Mouse (Mus musculus) ES-Bruce4 (cell line): ENCODE data around the gene Wdr46. TPM values are rescaled to one million over a fixed set of nuclear protein-coding genes. Genes with fewer than 3 reads are reported as not detected.

Source experiments
- H3K27ac ChIP-seq: 2 replicates; pipeline ENCODE4 v1.5.1; 2012; ENCODE audit warnings: low read length, inconsistent platforms; ENCODE audit not compliant: insufficient read depth
- H3K27me3 ChIP-seq: 2 replicates; pipeline ENCODE4 v1.6.1; 2012; ENCODE audit warnings: mild to moderate bottlenecking, low read length, inconsistent platforms; ENCODE audit not compliant: control insufficient read depth, poor library complexity, insufficient read depth, severe bottlenecking
- H3K36me3 ChIP-seq: 2 replicates; pipeline ENCODE4 v1.6.1; 2012; ENCODE audit warnings: inconsistent platforms, mild to moderate bottlenecking, low read length, moderate library complexity; ENCODE audit not compliant: control insufficient read depth, poor library complexity, insufficient read depth, severe bottlenecking
- H3K4me1 ChIP-seq: one replicate; pipeline ENCODE4 v1.8.1; 2011; ENCODE audit warnings: low read length; ENCODE audit not compliant: control insufficient read depth, insufficient read depth
- H3K4me3 ChIP-seq: 2 replicates; pipeline ENCODE4 v1.5.1; 2011; ENCODE audit warnings: low read depth, mild to moderate bottlenecking, low read length
- H3K9ac ChIP-seq: 2 replicates; pipeline ENCODE4 v1.6.1; 2012; ENCODE audit warnings: low read depth, mild to moderate bottlenecking, inconsistent platforms; ENCODE audit not compliant: poor library complexity, severe bottlenecking
- H3K9me3 ChIP-seq: replicated peaks from 2 replicates; pipeline ENCODE4 v1.6.1; 2012; ENCODE audit warnings: mild to moderate bottlenecking, low read length, inconsistent platforms; ENCODE audit not compliant: control insufficient read depth, poor library complexity, insufficient read depth, severe bottlenecking
- CTCF ChIP-seq: IDR thresholded peaks from one replicate; pipeline ENCODE4 v1.8.1; 2011; ENCODE audit warnings: low read depth, low read length
- EP300 ChIP-seq: IDR thresholded peaks from 2 replicates; pipeline ENCODE4 v1.6.1; 2011; ENCODE audit warnings: low read depth, low read length; ENCODE audit not compliant: insufficient read depth
- POLR2A ChIP-seq: IDR thresholded peaks from one replicate; pipeline ENCODE4 v1.8.1; 2011; ENCODE audit warnings: low read length; ENCODE audit not compliant: insufficient read depth
- polyA plus RNA-seq: library from polyadenylated mRNA; stranded (reverse); fragments of >200 nt; gene quantifications from 2 replicates; pipeline ENCODE4 v1.2.4, GENCODE M21; 2011; ENCODE audit warnings: low read depth; ENCODE audit not compliant: missing spikeins, insufficient read depth, insufficient read length

Wdr46 gene
- polyA plus RNA-seq, 1 experiment = 25.3 TPM

GRCm38 (mm10) chr17:33954646-33955554, 14.4 kb downstream of the Wdr46 start:
- H3K36me3 ChIP-seq = peaks cover 34% of the 10 kb centered on the region
- no peaks in the 10 kb centered on the region for H3K9me3 ChIP-seq
- TF ChIP-seq CTCF = no peak
- no peak for TF ChIP-seq EP300
- TF ChIP-seq POLR2A = no peak
- H3K4me1 ChIP-seq = no peaks in the 10 kb centered on the region
- H3K4me3 ChIP-seq = peak overlapping the region; percentile 87
- H3K9ac ChIP-seq = peak overlapping the region; percentile 88
- H3K27ac ChIP-seq = peak overlapping the region; percentile 56
- H3K27me3 ChIP-seq = no peaks in the 10 kb centered on the region

- Histone ChIP-seq H3K27me3 (no peaks in the 10 kb centered on the region), H3K9me3 (no peaks in the 10 kb centered on the region), H3K9ac (peak within 1 kb of the TSS; percentile 88), H3K36me3 (peaks cover 34% of the 10 kb centered on the region), H3K4me1 (no peaks in the 10 kb centered on the region), H3K4me3 (peak within 1 kb of the TSS; percentile 87), H3K27ac (peak within 1 kb of the TSS; percentile 56)
- TF ChIP-seq EP300 (no peak), POLR2A (peak; percentile 95)
Observed at GRCm38 (mm10) chr17:33955555-33956214, 15.2 kb downstream of the Wdr46 start, which contains the start of the genes Vps52 and Rps18. Gene Vps52 (plus strand): TSS chr17:33955812. Gene Rps18 (minus strand): TSS chr17:33956001.

GRCm38 (mm10) chr17:33956336-33956735, 15.9 kb downstream of the Wdr46 start:
- Histone ChIP-seq H3K36me3 (peaks cover 34% of the 10 kb centered on the region), H3K4me1 (no peaks in the 10 kb centered on the region), H3K9ac (peak overlapping the region; percentile 65), H3K9me3 (no peaks in the 10 kb centered on the region), H3K27me3 (no peaks in the 10 kb centered on the region), H3K4me3 (peak overlapping the region; percentile 85), H3K27ac (no peak overlapping the region)
- TF ChIP-seq CTCF = no peak
- no peak for TF ChIP-seq POLR2A
- TF ChIP-seq EP300 = no peak

GRCm38 (mm10) chr17:33957493-33957892, 17.0 kb downstream of the Wdr46 start:
- H3K4me1 ChIP-seq = no peaks in the 10 kb centered on the region
- H3K4me3 ChIP-seq = no peak overlapping the region
- no peak overlapping the region for H3K27ac ChIP-seq
- H3K27me3 ChIP-seq = no peaks in the 10 kb centered on the region
- TF ChIP-seq CTCF (no peak), EP300 (no peak), POLR2A (no peak)
- H3K9ac ChIP-seq = no peak overlapping the region
- H3K9me3 ChIP-seq = no peaks in the 10 kb centered on the region
- peaks cover 27% of the 10 kb centered on the region for H3K36me3 ChIP-seq

GRCm38 (mm10) chr17:33958451-33958850, 18.0 kb downstream of the Wdr46 start:
- H3K27me3 ChIP-seq = no peaks in the 10 kb centered on the region
- H3K9me3 ChIP-seq = no peaks in the 10 kb centered on the region
- no peaks in the 10 kb centered on the region for H3K4me1 ChIP-seq
- no peak overlapping the region for H3K27ac ChIP-seq
- no peak overlapping the region for H3K9ac ChIP-seq
- H3K4me3 ChIP-seq = no peak overlapping the region
- H3K36me3 ChIP-seq = peaks cover 17% of the 10 kb centered on the region
- TF ChIP-seq EP300 (no peak), CTCF (no peak)

GRCm38 (mm10) chr17:33959135-33959534, 18.7 kb downstream of the Wdr46 start:
- H3K27me3 ChIP-seq = no peaks in the 10 kb centered on the region
- no peaks in the 10 kb centered on the region for H3K4me1 ChIP-seq
- H3K4me3 ChIP-seq = no peak overlapping the region
- H3K36me3 ChIP-seq = peaks cover 11% of the 10 kb centered on the region
- no peak overlapping the region for H3K9ac ChIP-seq
- no peak for TF ChIP-seq CTCF
- TF ChIP-seq EP300 = no peak
- no peaks in the 10 kb centered on the region for H3K9me3 ChIP-seq
- H3K27ac ChIP-seq = no peak overlapping the region
